Mouse (Mus musculus): Measurements from ENCODE around the gene Olfr814.
"Not testable (repeated sequence)": the region's sequence is repeated elsewhere in the genome, so short reads cannot be mapped to it uniquely, and the experiment has no call there.

GRCm38 (mm10) chr10:129879751-129880150 lies at the start of gene Olfr814:
- not testable (repeated sequence) for TF ChIP-seq POLR2A, CTCF (IDR thresholded peaks at IDR 0.05; ENCODE audit: extremely low read depth, insufficient read depth, low read length)

All from cortical plate, adult 2 months (tissue).